Mouse (Mus musculus) inflammation-experienced regulatory T-cells, adult 16 weeks (primary cell): Measurements from ENCODE around the gene Pot1b. TPM values are rescaled to one million over a fixed set of nuclear protein-coding genes. Genes with fewer than 3 reads are reported as not detected.

ENCODE experiments used
- polyA plus RNA-seq: library from polyadenylated mRNA; unstranded; fragments of 100-300 nt; shearing (Covaris generic); gene quantifications from one replicate; pipeline ENCODE4 v1.2.1, GENCODE M21; 2017

The Pot1b gene
- polyA plus RNA-seq = 22.4 TPM

DNA sequence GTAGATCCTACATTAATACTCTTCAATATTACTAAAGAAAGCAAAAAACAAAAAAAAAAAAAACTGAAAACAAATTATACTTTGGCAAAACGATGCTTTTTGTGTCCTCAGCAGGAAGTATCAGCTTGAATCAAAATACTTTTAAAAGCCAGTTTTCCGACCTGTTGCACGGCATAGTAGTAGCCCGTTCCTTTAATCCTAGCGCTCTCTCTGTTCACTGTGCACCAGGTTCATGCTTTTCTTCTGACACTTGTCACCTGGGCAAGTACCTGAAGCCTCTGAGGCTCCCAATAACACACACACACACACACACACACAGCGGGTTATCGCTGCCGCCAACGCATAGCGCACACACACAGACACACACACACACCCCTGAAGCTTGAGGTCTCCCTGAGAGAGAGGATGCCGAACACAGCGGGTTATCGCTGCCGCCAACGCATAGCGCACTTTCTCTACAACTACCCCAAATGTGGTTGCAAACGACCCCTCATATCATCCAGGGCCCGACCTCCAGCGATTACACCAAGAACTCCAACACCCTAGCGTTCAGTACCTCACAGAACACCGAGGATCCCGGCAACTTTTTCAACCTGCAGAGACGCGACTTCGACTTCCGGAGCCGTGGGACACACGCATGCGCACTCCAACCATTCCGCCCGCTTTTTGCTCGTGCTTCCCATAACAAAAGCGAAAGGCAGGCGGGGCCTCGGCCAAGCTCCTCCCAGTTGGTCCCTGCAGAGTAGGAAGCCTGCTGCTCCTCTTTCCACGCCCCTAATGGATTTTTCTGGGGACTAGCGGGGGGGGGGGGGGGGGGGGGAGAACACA is at the start of gene Pot1b:
Pot1b (minus strand) TSS at position 645 of the 828 bp plus-strand sequence.

DNA sequence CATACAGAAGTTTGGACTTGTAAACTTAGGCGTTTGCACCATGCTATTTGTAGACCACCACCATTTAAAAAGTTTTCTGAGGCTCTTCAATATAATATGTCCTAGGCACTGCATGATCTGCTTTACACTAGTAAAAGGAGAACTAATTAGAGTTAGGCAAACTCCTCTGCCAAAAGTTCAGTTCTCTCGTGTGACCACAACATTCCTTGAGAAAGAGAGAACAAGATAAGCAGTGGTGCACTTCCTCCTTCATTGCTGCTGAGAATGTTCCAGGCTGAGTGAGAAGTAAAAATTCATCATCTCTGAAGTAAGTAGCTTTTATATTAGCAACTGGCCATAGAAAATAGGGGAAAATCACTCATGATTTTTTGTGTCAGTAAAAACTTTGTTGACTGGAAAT is 37.4 kb upstream of the Pot1b start, which contains the start of gene Adgre4:
Adgre4 (plus strand) TSS at position 199 of the 400 bp plus-strand sequence.

DNA sequence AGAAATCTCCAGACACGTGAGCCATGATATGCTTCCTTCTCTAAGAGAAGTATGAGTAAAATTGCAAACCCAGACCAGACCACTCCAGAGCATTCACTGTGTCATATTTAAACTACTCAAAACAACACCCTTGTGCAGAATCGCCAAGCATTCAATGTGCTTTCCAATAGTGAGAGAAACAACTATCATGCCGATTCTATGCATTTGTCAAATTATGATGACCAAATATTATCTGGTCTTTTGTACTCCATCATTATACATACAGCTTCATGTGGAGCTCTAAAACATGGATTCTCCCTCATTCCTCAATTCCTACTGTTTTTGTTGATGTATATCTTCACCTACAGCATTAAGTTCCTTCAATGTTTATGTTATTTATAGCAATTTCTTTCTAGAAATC is 87.3 kb downstream of the Pot1b start, which contains the start of gene Vmn2r118:
Vmn2r118 (minus strand) TSS at position 101 of the 400 bp plus-strand sequence.

Other genes starting within 250 kb of the Pot1b start
- not detected for gene Vmn2r118, start 87.4 kb downstream of the Pot1b start, polyA plus RNA-seq
- gene Adgre4, start 37.4 kb upstream of the Pot1b start, polyA plus RNA-seq = 3.8 TPM
- gene Zfp119a, start 166.3 kb upstream of the Pot1b start, polyA plus RNA-seq = 32.1 TPM
- gene Zfp959, start 179.5 kb upstream of the Pot1b start, polyA plus RNA-seq = 35.2 TPM
- 15.8 TPM for gene Zfp119b, start 236.9 kb upstream of the Pot1b start, polyA plus RNA-seq
- 71.8 TPM for gene Ebi3, start 240.0 kb upstream of the Pot1b start, polyA plus RNA-seq
- 38.5 TPM for gene Yju2, start 246.5 kb upstream of the Pot1b start, polyA plus RNA-seq